Mouse (Mus musculus): ENCODE measurements around the gene Nr1d1. TPM values are rescaled to one million over a fixed set of nuclear protein-coding genes. Genes with fewer than 3 reads are reported as not detected.

Nr1d1 gene
- total and polyA plus RNA-seq, 3 experiments = 2.0 to 5.6 TPM; not detected in 1

GRCm38 (mm10) chr11:98796515-98797216 is 21.5 kb upstream of the Nr1d1 start:
- H3K4me1 ChIP-seq (ENCODE audit: control insufficient read depth in 1 of 2, insufficient read depth in 2 of 2, low read length in 2 of 2) = peaks cover 4 to 27% of the 10 kb centered on the region in 2 experiments
- peaks cover 45% of the 10 kb centered on the region for H3K79me2 ChIP-seq (ENCODE audit: control insufficient read depth, insufficient read depth, low read length, poor library complexity)
- no peaks in the 10 kb centered on the region for H3K27me3 ChIP-seq (ENCODE audit: control insufficient read depth in 1 of 2, insufficient read depth in 2 of 2, low read length in 2 of 2)
- peak; percentile 88 for DNase-seq (ENCODE audit: low read depth, low spot score)
- no peaks in the 10 kb centered on the region for H3K9me3 ChIP-seq (replicated peaks; ENCODE audit: insufficient read depth, low read length)
- peak overlapping the region; percentile 65 to 90 for H3K4me3 ChIP-seq (ENCODE audit: control insufficient read depth in 1 of 2, insufficient read depth in 1 of 2, low read depth in 2 of 2, low read length in 2 of 2)
- peaks cover 16 to 24% of the 10 kb centered on the region in 2 experiments for H3K36me3 ChIP-seq (ENCODE audit: control insufficient read depth in 1 of 2, insufficient read depth in 2 of 2, low read length in 2 of 2)
- H3K27ac ChIP-seq (ENCODE audit: control insufficient read depth, low read depth, low read length) = peak overlapping the region; percentile 70
- TF ChIP-seq MYC (IDR thresholded peaks at IDR 0.05; ENCODE audit: low read depth, low read length) = peak; percentile 34; the same call in 1 of the 2 replicates
- TF ChIP-seq MXI1 (IDR thresholded peaks at IDR 0.05; ENCODE audit: low read depth, low read length) = peak; percentile 59; the same call in 1 of the 2 replicates
- no peak for TF ChIP-seq TAL1 (IDR thresholded peaks at IDR 0.05; ENCODE audit: low read length)
- TF ChIP-seq MAZ (IDR thresholded peaks at IDR 0.05; ENCODE audit: low read depth, low read length) = peak; percentile 96
- TF ChIP-seq MEF2A (IDR thresholded peaks at IDR 0.05; ENCODE audit: extremely low read depth, insufficient replicate concordance, low read depth, low read length, poor library complexity, severe bottlenecking) = no peak
- TF ChIP-seq NRF1 (IDR thresholded peaks at IDR 0.05; ENCODE audit: insufficient read depth, low read depth, low read length, poor library complexity, severe bottlenecking) = peak; percentile 99
- TF ChIP-seq GABPA (IDR thresholded peaks at IDR 0.05; ENCODE audit: low read depth, low read length) = no peak
- peak; percentile 58; the same call in 1 of the 2 replicates for TF ChIP-seq HCFC1 (IDR thresholded peaks at IDR 0.05; ENCODE audit: low read depth, low read length)
- 0 out of 2 replicates have a peak, but pooled peaks have one; percentile 36 for TF ChIP-seq RCOR1 (IDR thresholded peaks at IDR 0.05; ENCODE audit: low read depth, low read length)
- TF ChIP-seq MYB (IDR thresholded peaks at IDR 0.05; ENCODE audit: low read depth, low read length) = no peak
- no peak for TF ChIP-seq RAD21 (IDR thresholded peaks at IDR 0.05; ENCODE audit: low read depth, low read length)
- peak; percentile 35; the same call in 1 of the 2 replicates for TF ChIP-seq MAX (IDR thresholded peaks at IDR 0.05; ENCODE audit: low read length)
- peak; percentile 85 for TF ChIP-seq SIN3A (IDR thresholded peaks at IDR 0.05; ENCODE audit: low read length)
- peak; percentile 29; the same call in 1 of the 2 replicates for TF ChIP-seq NELFE (IDR thresholded peaks at IDR 0.05; ENCODE audit: low read depth, low read length)
- no peak for TF ChIP-seq SMC3 (IDR thresholded peaks at IDR 0.05; ENCODE audit: low read depth, low read length)
- TF ChIP-seq USF2 (IDR thresholded peaks at IDR 0.05; ENCODE audit: borderline replicate concordance in 1 of 2, insufficient read depth in 1 of 2, low read depth in 1 of 2, low read length in 2 of 2) = no peak
- no peak for TF ChIP-seq POLR2AphosphoS2 (IDR thresholded peaks at IDR 0.05; ENCODE audit: low read length)
- TF ChIP-seq TBP (IDR thresholded peaks at IDR 0.05; ENCODE audit: low read depth, low read length) = peak; percentile 42; the same call in 1 of the 2 replicates
- peak overlapping the region; percentile 84 for H3K9ac ChIP-seq (ENCODE audit: control insufficient read depth, low read depth, low read length, poor library complexity, severe bottlenecking)

Data from MEL (cell line).